Mouse (Mus musculus): ENCODE results near the gene 4933402D24Rik.
A peak's percentile ranks its signal among the peaks of the same experiment; 100 is the strongest.

The 4933402D24Rik gene

GRCm38 (mm10) chr1:63769167-63769566, at the start of gene 4933402D24Rik:
Gene 4933402D24Rik, minus strand, starts transcription at chr1:63769267.
- no peak for DNase-seq

GRCm38 (mm10) chr1:63808584-63808983, 39.5 kb upstream of the 4933402D24Rik start:
- DNase-seq: no peak

GRCm38 (mm10) chr1:63805095-63805494, 36.0 kb upstream of the 4933402D24Rik start:
- no peak for DNase-seq

GRCm38 (mm10) chr1:63794326-63794725, 25.3 kb upstream of the 4933402D24Rik start:
- DNase-seq: no peak

- DNase-seq: no peak
Measured at GRCm38 (mm10) chr1:63776902-63777630, 8.0 kb upstream of the 4933402D24Rik start.

GRCm38 (mm10) chr1:63776396-63776795, 7.3 kb upstream of the 4933402D24Rik start:
- DNase-seq: no peak

- no peak for DNase-seq
Measured at GRCm38 (mm10) chr1:63770309-63770708, 1.2 kb upstream of the 4933402D24Rik start.

GRCm38 (mm10) chr1:63768112-63768511, 955 bp downstream of the 4933402D24Rik start:
- DNase-seq: peak in 1 of 2 experiments; percentile 16

GRCm38 (mm10) chr1:63764395-63764794, 4.7 kb downstream of the 4933402D24Rik start:
- DNase-seq: no peak

- peak in 1 of 2 experiments; percentile 10 for DNase-seq
Measured at GRCm38 (mm10) chr1:63763881-63764386, 5.1 kb downstream of the 4933402D24Rik start.

- DNase-seq: peak; percentile 63 to 79
Measured at GRCm38 (mm10) chr1:63763212-63763694, 5.8 kb downstream of the 4933402D24Rik start.

- DNase-seq: no peak
Measured at GRCm38 (mm10) chr1:63756005-63756404, 13.1 kb downstream of the 4933402D24Rik start.

- DNase-seq: peak; percentile 86 to 94
Measured at GRCm38 (mm10) chr1:63730240-63730771, 38.8 kb downstream of the 4933402D24Rik start, which contains the start of the genes Mdh1b and Fastkd2. Gene Mdh1b, minus strand, starts transcription at chr1:63730318. Gene Fastkd2, plus strand, starts transcription at chr1:63730614.

- DNase-seq: peak in 1 of 2 experiments; percentile 9
Measured at GRCm38 (mm10) chr1:63729796-63730195, 39.3 kb downstream of the 4933402D24Rik start.

GRCm38 (mm10) chr1:63720161-63720560, 48.9 kb downstream of the 4933402D24Rik start:
- no peak for DNase-seq

GRCm38 (mm10) chr1:63708876-63709275, 60.2 kb downstream of the 4933402D24Rik start:
- no peak for DNase-seq

GRCm38 (mm10) chr1:63705733-63706132, 63.3 kb downstream of the 4933402D24Rik start:
- DNase-seq: no peak

Measured in cerebellum, postnatal 36 days (tissue).